Mouse (Mus musculus) midbrain, postnatal 0 days (tissue): Measurements from ENCODE around the gene Gatad2b. TPM values are rescaled to one million over a fixed set of nuclear protein-coding genes. Genes with fewer than 3 reads are reported as not detected.

ENCODE experiments used
- ATAC-seq: fragments of 200-750 bp; cut with Nextera tagmentation; 2 replicates; pipeline ENCODE4 v1.8.0; 2017; ENCODE audit warnings: moderate number of reproducible peaks, mild to moderate bottlenecking, moderate TSS enrichment, moderate library complexity; ENCODE audit not compliant: low FRiP score
- DNase-seq: peaks from one replicate; pipeline ENCODE4 v3.0.0-alpha.2; 2015; ENCODE audit warnings: low spot score
- H3K27ac ChIP-seq: fragments of 300-500 bp; sonication (generic); 2 replicates; pipeline ENCODE4 v1.5.1; 2014; ENCODE audit warnings: low read depth, mild to moderate bottlenecking, low read length, mixed read lengths
- H3K27me3 ChIP-seq: fragments of 300-500 bp; sonication (generic); 2 replicates; pipeline ENCODE4 v1.6.1; 2014; ENCODE audit warnings: low read length, control low read depth, mixed read lengths; ENCODE audit not compliant: insufficient read depth
- H3K36me3 ChIP-seq: fragments of 300-500 bp; sonication (generic); 2 replicates; pipeline ENCODE4 v1.6.1; 2014; ENCODE audit warnings: low read length, control low read depth, mixed read lengths; ENCODE audit not compliant: insufficient read depth
- H3K4me1 ChIP-seq: fragments of 300-500 bp; sonication (generic); 2 replicates; pipeline ENCODE4 v1.6.1; 2014; ENCODE audit warnings: mild to moderate bottlenecking, control low read depth, antibody characterized with exemption, low read length, mixed read lengths; ENCODE audit not compliant: insufficient read depth
- H3K4me2 ChIP-seq: fragments of 300-500 bp; sonication (generic); 2 replicates; pipeline ENCODE4 v1.6.1; 2014; ENCODE audit warnings: low read depth, mild to moderate bottlenecking, low read length, mixed read lengths; ENCODE audit not compliant: poor library complexity, severe bottlenecking
- H3K4me3 ChIP-seq: fragments of 300-500 bp; sonication (generic); 2 replicates; pipeline ENCODE4 v1.5.1; 2014; ENCODE audit warnings: low read depth, mild to moderate bottlenecking, low read length, moderate library complexity
- H3K9ac ChIP-seq: fragments of 300-500 bp; sonication (generic); replicated peaks from 2 replicates; pipeline ENCODE4 v1.6.1; 2014; ENCODE audit warnings: mild to moderate bottlenecking, low read length, moderate library complexity, mixed read lengths; ENCODE audit not compliant: poor library complexity, severe bottlenecking
- H3K9me3 ChIP-seq: fragments of 300-500 bp; sonication (generic); 2 replicates; pipeline ENCODE4 v1.6.1; 2016; ENCODE audit warnings: low read length, control low read depth
- CTCF ChIP-seq: IDR thresholded peaks from 2 replicates; pipeline ENCODE4 v1.5.1; 2016; ENCODE audit warnings: antibody characterized with exemption, mild to moderate bottlenecking
- WGBS: fragments of 180-500 bp; shearing (Covaris S2); extraction: QIAGEN DNeasy Blood & Tissue Kit; methylation state at CpG from one replicate; pipeline ENCODE4 v1.1.7; 2014; 5-methylcytosine and 5-hydroxymethylcytosine counted together
- polyA plus RNA-seq: library from polyadenylated mRNA; unstranded; fragments of >200 nt; fragmentation: Nextera tagmentation; extraction: Ambion mirVana; gene quantifications from 2 replicates; pipeline ENCODE4 v1.2.1, GENCODE M21; 2015
- total RNA-seq: library from RNA; depleted of rRNA; stranded (reverse); fragments of >200 nt; gene quantifications from 2 replicates; pipeline ENCODE4 v1.2.3, GENCODE M21; 2014

Gene Gatad2b
- total and polyA plus RNA-seq, 2 experiments from 2014 or later, result 12.9 to 27.3 TPM

- WGBS, result 94% methylated on average over 3 of the region's 3 CpGs
- no peak for TF ChIP-seq CTCF
- no peak overlapping the region for H3K4me3 ChIP-seq
Measured at GRCm38 (mm10) chr3:90395629-90396028, 102.7 kb downstream of the Gatad2b start.

DNA sequence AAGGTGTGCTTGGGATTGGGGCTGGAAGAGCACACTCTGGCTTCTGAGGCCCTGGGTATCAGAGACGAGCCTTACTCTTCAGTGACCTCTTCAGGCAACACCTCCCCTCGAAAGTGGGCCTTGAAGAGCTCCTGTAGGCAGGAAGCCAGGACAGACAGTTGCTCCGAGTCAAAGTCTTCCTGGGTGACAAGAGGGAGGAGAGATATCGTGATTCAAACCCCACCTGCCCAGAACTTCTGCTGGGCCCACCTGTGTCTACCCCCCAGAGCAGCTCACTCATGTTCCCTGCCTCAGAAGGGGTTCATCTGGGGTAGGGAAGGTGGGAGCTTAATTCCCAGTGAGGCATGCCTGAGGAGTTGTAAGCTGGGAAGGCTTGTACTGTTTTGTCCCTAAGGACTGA is 108.0 kb downstream of the Gatad2b start:
- Histone ChIP-seq H3K4me3 (no peak overlapping the region), H3K27ac (no peak overlapping the region), H3K36me3 (peaks cover 85% of the 10 kb centered on the region), H3K4me2 (no peak overlapping the region), H3K27me3 (no peaks in the 10 kb centered on the region), H3K9me3 (no peaks in the 10 kb centered on the region), H3K4me1 (no peaks in the 10 kb centered on the region), H3K9ac (no peak overlapping the region)
- ATAC-seq, result no peak
- no peak for TF ChIP-seq CTCF
- WGBS, result 87% methylated on average over 4 of the region's 4 CpGs
- no peak for DNase-seq

More at GRCm38 (mm10) chr3:90395629-90396028, 102.7 kb downstream of the Gatad2b start:
- Histone ChIP-seq H3K36me3 (peaks cover 78% of the 10 kb centered on the region), H3K4me2 (no peak overlapping the region), H3K9ac (no peak overlapping the region), H3K4me1 (0 out of 2 replicates have a peak, but pooled peaks cover 1% of the 10 kb centered on the region), H3K27me3 (no peaks in the 10 kb centered on the region), H3K9me3 (no peaks in the 10 kb centered on the region), H3K27ac (no peak overlapping the region)
- DNase-seq (no peak), ATAC-seq (no peak)

DNA sequence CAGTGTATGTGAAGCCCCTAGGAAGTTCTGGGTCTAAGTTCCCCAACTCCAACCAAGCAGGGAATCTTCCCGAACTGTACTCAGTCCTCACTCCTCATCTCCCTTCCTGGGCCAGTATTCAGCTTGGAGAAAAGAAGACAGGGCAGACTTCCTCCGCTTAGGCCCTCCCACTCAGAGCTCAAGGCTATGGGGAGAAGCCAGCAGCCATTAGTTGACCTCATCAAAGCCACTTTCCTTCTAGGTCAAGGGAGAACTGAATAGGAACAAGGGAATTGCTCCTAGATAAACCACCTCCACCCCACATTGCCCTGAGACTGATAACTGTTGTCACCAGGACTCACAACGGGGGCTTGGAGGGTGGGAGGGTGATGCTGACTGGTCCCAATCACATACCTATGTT is 111.1 kb downstream of the Gatad2b start:
- WGBS, result 93% methylated on average over 3 of the region's 3 CpGs
- Histone ChIP-seq H3K9ac (no peak overlapping the region), H3K4me3 (no peak overlapping the region), H3K4me1 (no peaks in the 10 kb centered on the region), H3K27me3 (no peaks in the 10 kb centered on the region), H3K36me3 (peaks cover 97% of the 10 kb centered on the region), H3K4me2 (no peak overlapping the region), H3K27ac (no peak overlapping the region), H3K9me3 (no peaks in the 10 kb centered on the region)
- DNase-seq (no peak), ATAC-seq (no peak)
- TF ChIP-seq CTCF, result no peak

DNA sequence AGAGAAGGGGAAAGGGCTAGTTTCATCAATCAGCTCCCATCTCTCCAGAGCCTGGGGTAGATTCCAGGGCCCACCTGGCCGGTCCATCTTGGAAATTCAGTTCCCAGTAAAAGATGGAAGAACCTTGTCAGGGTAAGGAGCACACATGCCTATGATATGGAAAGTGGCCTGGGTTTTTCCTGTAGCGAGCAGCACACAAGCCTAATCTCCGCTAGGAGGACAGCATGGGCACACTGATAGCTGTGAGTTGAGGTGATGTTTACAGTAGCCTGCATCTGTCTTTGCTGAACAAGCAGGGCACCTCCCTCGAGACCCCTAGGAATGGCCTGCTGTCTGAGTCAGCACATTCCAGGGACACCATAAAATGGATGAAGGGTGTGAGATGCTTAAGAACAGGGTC is 111.6 kb downstream of the Gatad2b start:
- ATAC-seq, result no peak
- H3K4me1 ChIP-seq, result no peaks in the 10 kb centered on the region
- no peak overlapping the region for H3K27ac ChIP-seq
- peaks cover 96% of the 10 kb centered on the region for H3K36me3 ChIP-seq
- no peak for TF ChIP-seq CTCF
- no peak overlapping the region for H3K9ac ChIP-seq
- no peak overlapping the region for H3K4me3 ChIP-seq
- H3K27me3 ChIP-seq, result no peaks in the 10 kb centered on the region
- no peak overlapping the region for H3K4me2 ChIP-seq
- DNase-seq, result no peak
- H3K9me3 ChIP-seq, result no peaks in the 10 kb centered on the region
- WGBS, result 93% methylated on average over 4 of the region's 4 CpGs

DNA sequence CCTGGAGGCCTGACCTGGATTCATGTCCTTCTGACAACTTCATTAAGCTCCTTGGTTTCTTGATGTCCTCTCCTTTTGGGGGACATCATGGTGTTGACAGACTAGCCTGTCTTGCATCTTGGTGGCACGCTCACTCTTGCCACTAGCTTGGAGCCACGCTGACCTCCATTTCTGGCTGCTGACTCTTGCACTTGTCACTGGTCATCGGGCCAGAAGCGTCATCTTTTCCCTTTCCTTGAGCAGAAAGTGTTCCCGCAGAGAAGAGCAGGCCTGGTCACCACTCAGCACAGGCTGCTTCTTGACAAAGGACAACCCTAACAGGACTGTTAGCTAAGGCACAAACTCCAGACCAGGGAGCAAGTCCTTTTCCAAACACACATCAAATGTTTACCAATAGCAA is 113.4 kb downstream of the Gatad2b start:
- no peak for TF ChIP-seq CTCF
- no peak overlapping the region for H3K9ac ChIP-seq
- ATAC-seq (no peak), DNase-seq (no peak)
- H3K4me1 ChIP-seq, result no peaks in the 10 kb centered on the region
- H3K9me3 ChIP-seq, result no peaks in the 10 kb centered on the region
- no peaks in the 10 kb centered on the region for H3K27me3 ChIP-seq
- peaks cover 88% of the 10 kb centered on the region for H3K36me3 ChIP-seq
- H3K27ac ChIP-seq, result no peak overlapping the region
- H3K4me3 ChIP-seq, result no peak overlapping the region
- no peak overlapping the region for H3K4me2 ChIP-seq
- WGBS, result 98% methylated on average over 5 of the region's 5 CpGs

GRCm38 (mm10) chr3:90408721-90409120 is 115.7 kb downstream of the Gatad2b start:
- Histone ChIP-seq H3K4me2 (no peak overlapping the region), H3K27me3 (no peaks in the 10 kb centered on the region), H3K9ac (no peak overlapping the region), H3K4me3 (no peak overlapping the region), H3K4me1 (no peaks in the 10 kb centered on the region), H3K9me3 (no peaks in the 10 kb centered on the region), H3K27ac (no peak overlapping the region), H3K36me3 (peaks cover 73% of the 10 kb centered on the region)
- whole genome bisulfite sequencing, result 93% methylated on average over 3 of the region's 3 CpGs
- no peak for TF ChIP-seq CTCF
- DNase-seq, result no peak
- no peak for ATAC-seq
